Mouse (Mus musculus) midbrain, embryonic 16.5 days (tissue): ENCODE measurements at regions not wholly inside any gene's neighbourhood (a gene's known extent, or its start where the extent isn't known, plus 50 kb on each side); places are given as distances from the start of the nearest gene placed in this dataset.

Experiments
- ATAC-seq: fragments of 200-750 bp; cut with Nextera tagmentation; 2 replicates; pipeline ENCODE4 v1.8.0; 2017; ENCODE audit warnings: moderate TSS enrichment
- H3K27ac ChIP-seq: fragments of 300-500 bp; sonication (generic); 2 replicates; pipeline ENCODE4 v1.5.1; 2014; ENCODE audit warnings: mild to moderate bottlenecking, low read length, mixed read lengths
- H3K27me3 ChIP-seq: fragments of 300-500 bp; sonication (generic); 2 replicates; pipeline ENCODE4 v1.6.1; 2014; ENCODE audit warnings: low read depth, low read length, mixed read lengths; ENCODE audit not compliant: control insufficient read depth, insufficient read depth
- H3K36me3 ChIP-seq: fragments of 300-500 bp; sonication (generic); 2 replicates; pipeline ENCODE4 v1.6.1; 2014; ENCODE audit warnings: mild to moderate bottlenecking, low read length, moderate library complexity, mixed read lengths; ENCODE audit not compliant: control insufficient read depth, insufficient read depth
- H3K4me1 ChIP-seq: fragments of 300-500 bp; sonication (generic); 2 replicates; pipeline ENCODE4 v1.6.1; 2014; ENCODE audit warnings: mild to moderate bottlenecking, low read length, mixed read lengths; ENCODE audit not compliant: control insufficient read depth, insufficient read depth
- H3K4me2 ChIP-seq: fragments of 300-500 bp; sonication (generic); 2 replicates; pipeline ENCODE4 v1.6.1; 2014; ENCODE audit warnings: mild to moderate bottlenecking, low read length, mixed read lengths
- H3K4me3 ChIP-seq: fragments of 300-500 bp; sonication (generic); 2 replicates; pipeline ENCODE4 v1.5.1; 2014; ENCODE audit warnings: low read depth, mild to moderate bottlenecking, low read length, moderate library complexity, mixed read lengths
- H3K9ac ChIP-seq: fragments of 300-500 bp; sonication (generic); 2 replicates; pipeline ENCODE4 v1.6.1; 2014; ENCODE audit warnings: low read depth, low read length, mixed read lengths
- H3K9me3 ChIP-seq: fragments of 300-500 bp; sonication (generic); replicated peaks from 2 replicates; pipeline ENCODE4 v1.6.1; 2014; ENCODE audit warnings: mild to moderate bottlenecking, low read length, mixed read lengths; ENCODE audit not compliant: control insufficient read depth, poor library complexity, severe bottlenecking
- WGBS: fragments of 180-500 bp; shearing (Covaris S2); extraction: QIAGEN DNeasy Blood & Tissue Kit; methylation state at CpG from one replicate; pipeline ENCODE4 v1.1.7; 2014; 5-methylcytosine and 5-hydroxymethylcytosine counted together

GRCm38 (mm10) chr17:68111834-68112473, 108.0 kb upstream of the Arhgap28 start:
- no peaks in the 10 kb centered on the region for H3K4me1 ChIP-seq
- H3K4me3 ChIP-seq: no peak overlapping the region
- no peaks in the 10 kb centered on the region for H3K27me3 ChIP-seq
- no peak for ATAC-seq
- 86% methylated on average over 4 of the region's 4 CpGs for WGBS
- H3K9ac ChIP-seq: no peak overlapping the region
- H3K4me2 ChIP-seq: no peak overlapping the region
- no peak overlapping the region for H3K27ac ChIP-seq
- H3K9me3 ChIP-seq: no peaks in the 10 kb centered on the region
- H3K36me3 ChIP-seq: no peaks in the 10 kb centered on the region

- WGBS: 88% methylated on average over 5 of the region's 5 CpGs
- ATAC-seq: no peak
- Histone ChIP-seq H3K27ac (no peak overlapping the region), H3K4me2 (no peak overlapping the region), H3K9me3 (no peaks in the 10 kb centered on the region), H3K4me3 (no peak overlapping the region), H3K4me1 (no peaks in the 10 kb centered on the region), H3K9ac (no peak overlapping the region), H3K36me3 (no peaks in the 10 kb centered on the region), H3K27me3 (no peaks in the 10 kb centered on the region)
Measured at GRCm38 (mm10) chr17:68112763-68113330, 108.9 kb upstream of the Arhgap28 start.

GRCm38 (mm10) chr17:68115599-68115998, 111.7 kb upstream of the Arhgap28 start:
- no peaks in the 10 kb centered on the region for H3K36me3 ChIP-seq
- no peak overlapping the region for H3K4me3 ChIP-seq
- no peak overlapping the region for H3K27ac ChIP-seq
- no peaks in the 10 kb centered on the region for H3K27me3 ChIP-seq
- H3K9me3 ChIP-seq: no peaks in the 10 kb centered on the region
- H3K9ac ChIP-seq: no peak overlapping the region
- whole genome bisulfite sequencing: 84% methylated on average over 4 of the region's 4 CpGs
- H3K4me2 ChIP-seq: no peak overlapping the region
- H3K4me1 ChIP-seq: no peaks in the 10 kb centered on the region
- no peak for ATAC-seq

DNA sequence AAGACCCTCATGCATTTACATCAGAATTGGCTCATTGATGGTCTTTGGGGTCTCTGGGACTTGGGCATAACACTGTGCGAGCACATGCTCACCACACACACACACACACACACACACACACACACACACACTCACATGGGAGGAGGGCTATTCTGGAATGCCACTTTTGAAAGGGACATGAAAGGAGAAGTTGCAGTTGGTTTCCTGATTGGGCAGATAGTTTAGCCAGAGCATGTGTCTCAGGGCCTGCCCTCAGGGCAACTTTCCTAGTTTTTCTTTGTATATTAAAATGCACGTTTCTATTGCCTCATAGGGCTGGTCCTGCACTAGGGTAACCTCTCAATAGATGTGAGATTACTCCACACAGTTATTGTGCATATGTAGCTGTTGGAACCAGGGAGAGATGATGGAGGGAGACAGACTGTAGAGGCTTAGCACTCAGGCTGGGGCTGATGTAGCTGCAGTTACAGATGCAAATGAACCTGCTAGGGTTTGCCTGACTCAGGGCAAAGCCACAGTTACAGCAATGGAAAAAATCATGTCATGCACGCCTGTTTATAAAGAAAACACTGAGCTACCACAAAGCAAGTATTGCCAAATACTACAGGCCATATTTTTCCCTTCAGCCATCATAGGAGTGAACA, 115.3 kb upstream of the Arhgap28 start:
- Histone ChIP-seq H3K27ac (no peak overlapping the region), H3K4me3 (no peak overlapping the region), H3K36me3 (no peaks in the 10 kb centered on the region), H3K4me1 (no peaks in the 10 kb centered on the region), H3K9me3 (no peaks in the 10 kb centered on the region), H3K9ac (no peak overlapping the region), H3K4me2 (no peak overlapping the region), H3K27me3 (no peaks in the 10 kb centered on the region)
- ATAC-seq: no peak
- 59% methylated on average over 3 of the region's 3 CpGs for WGBS

GRCm38 (mm10) chr17:68120230-68120629, 116.3 kb upstream of the Arhgap28 start:
- Histone ChIP-seq H3K27ac (no peak overlapping the region), H3K4me3 (no peak overlapping the region), H3K27me3 (no peaks in the 10 kb centered on the region), H3K9ac (no peak overlapping the region), H3K9me3 (no peaks in the 10 kb centered on the region), H3K36me3 (no peaks in the 10 kb centered on the region), H3K4me2 (no peak overlapping the region), H3K4me1 (no peaks in the 10 kb centered on the region)
- ATAC-seq: no peak
- WGBS: 91% methylated on average over 5 of the region's 5 CpGs

DNA sequence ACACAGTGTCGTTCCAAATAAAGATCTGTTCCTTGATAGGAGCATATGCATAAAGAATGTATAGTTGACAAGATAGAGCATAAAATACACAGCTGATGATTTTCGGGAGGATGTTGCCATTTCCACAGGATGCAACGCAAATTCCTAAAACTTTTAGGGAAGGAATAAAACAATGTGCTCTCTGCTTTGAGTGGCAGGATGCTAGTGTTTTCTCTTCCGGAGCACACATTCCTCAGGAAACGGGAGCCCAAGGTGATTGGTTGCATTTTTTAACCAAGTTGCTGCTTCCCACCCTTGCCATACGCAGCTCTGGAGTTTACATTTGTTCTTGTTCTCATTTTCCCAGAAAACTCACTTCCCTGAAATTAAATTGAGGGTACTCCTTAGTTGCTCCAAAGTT, 116.8 kb upstream of the Arhgap28 start:
- no peak overlapping the region for H3K9ac ChIP-seq
- 87% methylated on average over 6 of the region's 6 CpGs for WGBS
- no peaks in the 10 kb centered on the region for H3K9me3 ChIP-seq
- no peaks in the 10 kb centered on the region for H3K4me1 ChIP-seq
- no peak for ATAC-seq
- H3K4me3 ChIP-seq: no peak overlapping the region
- no peaks in the 10 kb centered on the region for H3K27me3 ChIP-seq
- H3K36me3 ChIP-seq: no peaks in the 10 kb centered on the region
- no peak overlapping the region for H3K4me2 ChIP-seq
- no peak overlapping the region for H3K27ac ChIP-seq

GRCm38 (mm10) chr17:68134373-68134772, 130.5 kb upstream of the Arhgap28 start:
- ATAC-seq: no peak

GRCm38 (mm10) chr17:68135436-68135835, 131.5 kb upstream of the Arhgap28 start:
- Histone ChIP-seq H3K27ac (no peak overlapping the region), H3K36me3 (no peaks in the 10 kb centered on the region), H3K27me3 (no peaks in the 10 kb centered on the region), H3K4me1 (no peaks in the 10 kb centered on the region), H3K9ac (no peak overlapping the region), H3K4me2 (no peak overlapping the region), H3K9me3 (no peaks in the 10 kb centered on the region), H3K4me3 (no peak overlapping the region)
- no peak for ATAC-seq
- WGBS: 68% methylated on average over 5 of the region's 5 CpGs

More at GRCm38 (mm10) chr17:68134373-68134772, 130.5 kb upstream of the Arhgap28 start:
- Histone ChIP-seq H3K9me3 (no peaks in the 10 kb centered on the region), H3K4me3 (no peak overlapping the region), H3K27ac (no peak overlapping the region), H3K27me3 (no peaks in the 10 kb centered on the region), H3K4me1 (no peaks in the 10 kb centered on the region), H3K36me3 (no peaks in the 10 kb centered on the region), H3K4me2 (no peak overlapping the region), H3K9ac (no peak overlapping the region)
- 86% methylated on average over 10 of the region's 10 CpGs for WGBS

DNA sequence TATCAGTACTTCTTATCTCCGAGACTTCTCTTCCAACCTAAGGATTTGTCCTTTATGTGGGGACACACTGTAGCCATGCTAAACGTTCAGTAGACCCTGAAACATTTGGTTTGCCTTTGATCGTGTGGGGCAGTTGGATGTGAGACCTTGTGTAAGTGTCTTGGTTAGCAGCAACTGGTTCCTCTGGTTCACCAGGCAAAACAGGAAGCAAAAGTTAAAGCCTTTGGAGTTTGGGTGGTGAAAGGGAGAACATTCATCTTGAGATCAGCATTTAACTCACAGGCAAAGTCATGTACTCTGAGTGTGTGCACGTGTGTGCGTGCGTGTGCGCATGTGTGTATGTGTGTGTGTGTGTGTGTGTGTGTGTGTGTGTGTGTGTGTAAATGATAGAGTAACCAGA, 130.3 kb upstream of the L3mbtl4 start:
- Histone ChIP-seq H3K9ac (no peak overlapping the region), H3K27ac (no peak overlapping the region), H3K36me3 (no peaks in the 10 kb centered on the region), H3K4me1 (no peaks in the 10 kb centered on the region), H3K9me3 (no peaks in the 10 kb centered on the region; the same call in 1 of the 2 replicates), H3K27me3 (no peaks in the 10 kb centered on the region), H3K4me3 (no peak overlapping the region), H3K4me2 (no peak overlapping the region)
- 92% methylated on average over 7 of the region's 7 CpGs for WGBS
- no peak for ATAC-seq
